Mouse (Mus musculus): ENCODE measurements around the gene Gdf5. TPM values are rescaled to one million over a fixed set of nuclear protein-coding genes. Genes with fewer than 3 reads are reported as not detected.
"Not testable (repeated sequence)": the region's sequence is repeated elsewhere in the genome, so short reads cannot be mapped to it uniquely, and the experiment has no call there.

Gene Gdf5
- polyA plus RNA-seq, 1 experiment from 2014 or later = 3.1 TPM

DNA sequence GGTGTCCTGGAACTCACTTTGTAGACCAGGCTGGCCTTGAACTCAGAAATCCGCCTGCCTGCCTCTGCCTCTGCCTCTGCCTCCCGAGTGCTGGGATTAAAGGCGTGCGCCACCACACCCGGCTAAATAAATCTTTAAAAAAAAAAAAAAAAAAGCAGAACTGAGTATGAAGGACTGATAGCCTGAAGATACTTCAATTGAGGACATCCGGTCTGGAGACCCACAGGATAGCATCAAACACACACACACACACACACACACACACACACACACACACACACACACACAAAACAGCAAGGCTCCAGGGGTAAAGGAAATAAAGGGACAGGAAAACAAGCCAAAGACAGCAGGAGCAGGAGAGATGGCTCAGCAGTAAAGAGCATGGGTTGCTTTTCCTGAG is 20.0 kb downstream of the Gdf5 start:
- H3K27me3 ChIP-seq (ENCODE audit: control insufficient read depth, insufficient read depth, low read length); ATAC-seq (ENCODE audit: low FRiP score); H3K9ac ChIP-seq; H3K4me3 ChIP-seq (replicated peaks; ENCODE audit: low read length); H3K9me3 ChIP-seq (ENCODE audit: control insufficient read depth, low read length); DNase-seq (ENCODE audit: low spot score); H3K4me2 ChIP-seq (replicated peaks); H3K27ac ChIP-seq: not testable (repeated sequence)
- 95% methylated on average over 6 of the region's 6 CpGs for WGBS
- peaks cover 10% of the 10 kb centered on the region for H3K4me1 ChIP-seq (replicated peaks; ENCODE audit: control insufficient read depth, insufficient read depth, low read length)
- H3K36me3 ChIP-seq (replicated peaks; ENCODE audit: control insufficient read depth, insufficient read depth) = 0 out of 2 replicates have a peak, but pooled peaks cover 15% of the 10 kb centered on the region

DNA sequence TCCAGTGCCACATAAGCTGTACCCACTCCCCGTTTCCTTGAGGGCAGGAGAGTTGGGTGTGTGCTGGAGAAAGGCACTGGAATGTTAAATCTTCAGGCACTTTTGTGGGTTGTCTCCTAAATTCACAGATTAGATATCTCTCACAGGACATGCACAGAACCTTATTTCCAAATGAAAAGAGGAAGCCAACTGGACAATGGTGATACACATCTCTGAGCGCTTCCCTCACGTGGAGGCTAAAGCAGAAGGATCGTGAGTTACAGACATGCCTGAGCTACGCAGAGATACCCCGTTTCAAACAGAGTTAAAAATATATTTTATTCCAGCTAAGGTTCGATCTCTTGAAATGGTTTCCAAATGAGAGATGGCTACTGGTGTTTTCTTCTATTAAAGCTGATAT is 22.0 kb downstream of the Gdf5 start:
- WGBS = 95% methylated on average over 7 of the region's 7 CpGs
- H3K4me2 ChIP-seq (replicated peaks) = no peak overlapping the region
- no peaks in the 10 kb centered on the region for H3K27me3 ChIP-seq (ENCODE audit: control insufficient read depth, insufficient read depth, low read length)
- no peak for ATAC-seq (ENCODE audit: low FRiP score)
- no peak overlapping the region for H3K27ac ChIP-seq
- no peak overlapping the region for H3K9ac ChIP-seq
- H3K36me3 ChIP-seq (replicated peaks; ENCODE audit: control insufficient read depth, insufficient read depth) = peaks cover 30% of the 10 kb centered on the region
- no peaks in the 10 kb centered on the region for H3K9me3 ChIP-seq (ENCODE audit: control insufficient read depth, low read length)
- H3K4me3 ChIP-seq (replicated peaks; ENCODE audit: low read length) = no peak overlapping the region
- H3K4me1 ChIP-seq (replicated peaks; ENCODE audit: control insufficient read depth, insufficient read depth, low read length) = no peaks in the 10 kb centered on the region
- DNase-seq (ENCODE audit: low spot score) = no peak

DNA sequence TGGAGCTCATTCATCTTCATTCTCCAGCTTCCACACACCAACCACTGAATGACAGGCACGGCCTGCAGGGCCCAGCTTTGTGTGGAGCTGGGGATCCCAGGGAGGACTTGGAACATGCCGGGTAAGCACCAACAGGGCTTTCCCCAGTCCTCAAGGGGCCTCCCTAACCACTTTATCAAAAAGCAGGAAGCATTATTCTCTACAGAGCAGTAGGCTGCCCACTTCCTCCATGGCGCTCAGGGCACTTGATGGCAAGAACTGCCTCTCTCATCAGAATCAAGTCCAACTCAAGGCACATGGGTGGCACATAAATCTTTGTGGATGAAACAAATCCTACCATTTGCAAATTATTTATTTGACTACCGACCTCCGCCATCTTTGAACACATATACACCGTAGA is 30.5 kb downstream of the Gdf5 start:
- no peaks in the 10 kb centered on the region for H3K9me3 ChIP-seq (ENCODE audit: control insufficient read depth, low read length)
- DNase-seq (ENCODE audit: low spot score) (no peak), ATAC-seq (ENCODE audit: low FRiP score) (no peak)
- no peaks in the 10 kb centered on the region for H3K27me3 ChIP-seq (ENCODE audit: control insufficient read depth, insufficient read depth, low read length)
- 84% methylated on average over 6 of the region's 6 CpGs for WGBS
- no peak overlapping the region for H3K4me2 ChIP-seq (replicated peaks)
- H3K36me3 ChIP-seq (replicated peaks; ENCODE audit: control insufficient read depth, insufficient read depth) = peaks cover 72% of the 10 kb centered on the region
- H3K27ac ChIP-seq = no peak overlapping the region
- H3K4me3 ChIP-seq (replicated peaks; ENCODE audit: low read length) = no peak overlapping the region
- no peak overlapping the region for H3K9ac ChIP-seq
- no peaks in the 10 kb centered on the region for H3K4me1 ChIP-seq (replicated peaks; ENCODE audit: control insufficient read depth, insufficient read depth, low read length)

DNA sequence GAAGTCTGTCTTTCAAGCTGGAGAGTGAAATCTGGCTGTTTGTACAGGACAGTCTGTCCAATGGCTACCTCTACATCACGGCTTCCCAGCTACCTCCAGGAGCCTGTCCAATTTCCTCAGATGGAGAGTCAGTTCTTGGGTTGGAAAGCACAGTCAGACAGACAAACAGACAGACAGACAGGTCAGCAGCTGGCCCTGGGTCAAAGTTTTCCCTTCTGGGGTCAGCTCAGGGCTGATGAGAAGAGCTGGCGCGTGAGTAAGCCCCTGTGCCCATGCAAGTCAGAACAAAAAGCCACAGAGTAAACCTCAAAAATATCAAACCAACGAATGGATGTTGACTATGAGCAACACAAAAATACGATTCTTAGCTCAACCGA is 41.5 kb downstream of the Gdf5 start:
- no peaks in the 10 kb centered on the region for H3K4me1 ChIP-seq (replicated peaks; ENCODE audit: control insufficient read depth, insufficient read depth, low read length)
- H3K36me3 ChIP-seq (replicated peaks; ENCODE audit: control insufficient read depth, insufficient read depth) = peaks cover 42% of the 10 kb centered on the region
- H3K4me3 ChIP-seq (replicated peaks; ENCODE audit: low read length) = no peak overlapping the region
- ATAC-seq (ENCODE audit: low FRiP score) (no peak), DNase-seq (ENCODE audit: low spot score) (no peak)
- 90% methylated on average over 6 of the region's 6 CpGs for WGBS
- H3K4me2 ChIP-seq (replicated peaks) = no peak overlapping the region
- no peak overlapping the region for H3K27ac ChIP-seq
- H3K9ac ChIP-seq = no peak overlapping the region
- no peaks in the 10 kb centered on the region for H3K9me3 ChIP-seq (ENCODE audit: control insufficient read depth, low read length)
- H3K27me3 ChIP-seq (ENCODE audit: control insufficient read depth, insufficient read depth, low read length) = no peaks in the 10 kb centered on the region

DNA sequence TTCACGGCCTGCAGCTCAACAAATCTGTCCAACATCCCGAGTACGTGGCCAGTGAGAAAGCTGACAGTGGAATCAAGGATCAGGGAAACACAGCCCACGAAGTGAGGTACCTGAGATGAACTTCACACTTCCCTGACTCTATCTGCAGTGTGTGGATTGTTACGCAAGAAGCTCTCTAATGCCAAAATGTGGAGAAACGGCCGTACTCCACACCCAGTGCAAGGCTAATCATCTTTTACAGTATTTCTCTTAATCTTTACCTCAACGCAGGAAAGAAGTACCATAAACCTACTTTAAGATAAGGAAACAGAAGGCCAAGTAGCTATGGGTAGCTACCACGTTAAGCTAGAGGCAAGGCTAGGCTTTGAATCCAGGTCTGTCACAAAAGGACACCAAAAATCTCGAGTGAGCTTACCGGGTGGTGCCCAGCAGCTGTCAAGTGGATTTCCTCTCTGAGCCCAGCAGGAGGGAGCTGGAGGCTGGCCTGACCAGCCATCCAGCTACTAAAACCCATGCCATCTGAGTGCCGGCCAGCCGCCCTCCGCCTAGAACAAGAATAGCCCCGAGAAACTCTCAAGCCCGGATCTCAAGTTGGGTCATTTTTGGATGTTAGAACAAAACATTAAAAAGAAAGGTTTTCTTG is 42.1 kb downstream of the Gdf5 start:
- no peaks in the 10 kb centered on the region for H3K9me3 ChIP-seq (ENCODE audit: control insufficient read depth, low read length)
- no peak overlapping the region for H3K27ac ChIP-seq
- H3K4me1 ChIP-seq (replicated peaks; ENCODE audit: control insufficient read depth, insufficient read depth, low read length) = no peaks in the 10 kb centered on the region
- no peaks in the 10 kb centered on the region for H3K27me3 ChIP-seq (ENCODE audit: control insufficient read depth, insufficient read depth, low read length)
- ATAC-seq (ENCODE audit: low FRiP score) (no peak), DNase-seq (ENCODE audit: low spot score) (no peak)
- WGBS = 89% methylated on average over 16 of the region's 16 CpGs
- no peak overlapping the region for H3K9ac ChIP-seq
- H3K4me3 ChIP-seq (replicated peaks; ENCODE audit: low read length) = no peak overlapping the region
- no peak overlapping the region for H3K4me2 ChIP-seq (replicated peaks)
- H3K36me3 ChIP-seq (replicated peaks; ENCODE audit: control insufficient read depth, insufficient read depth) = peaks cover 41% of the 10 kb centered on the region

DNA sequence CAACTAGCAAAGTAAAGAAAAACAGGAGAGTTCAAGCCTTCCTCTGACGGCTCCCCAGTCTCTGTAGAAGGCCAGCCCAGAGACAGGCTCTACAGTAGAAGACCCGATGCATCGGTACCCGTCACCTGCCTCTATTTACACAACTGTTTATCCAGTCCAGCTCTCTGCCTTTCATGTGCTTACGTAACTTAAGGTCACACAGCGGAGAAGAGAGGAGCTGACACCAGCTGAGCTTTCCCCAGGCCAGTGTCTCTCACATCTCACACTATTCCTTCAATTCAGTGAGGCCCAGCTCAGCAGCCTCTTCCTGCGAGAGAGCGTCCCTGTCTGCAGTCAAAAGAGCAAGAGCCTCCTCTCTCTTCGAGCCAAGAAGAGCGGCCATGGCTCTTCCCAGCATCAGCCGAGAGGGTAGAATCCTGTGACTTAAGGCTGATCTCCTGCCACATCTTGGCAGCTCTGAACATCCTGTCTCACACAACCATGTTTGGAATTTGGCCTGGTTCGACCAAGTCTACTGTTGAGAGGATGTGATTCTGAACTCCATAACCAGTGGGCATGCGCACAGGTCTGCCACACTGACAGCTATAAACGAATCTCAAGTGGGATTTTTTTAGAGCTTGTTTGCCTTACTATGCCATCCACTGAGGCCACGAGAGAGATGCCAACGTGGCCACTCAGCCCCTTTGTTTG is 50.0 kb downstream of the Gdf5 start:
- H3K4me1 ChIP-seq (replicated peaks; ENCODE audit: control insufficient read depth, insufficient read depth, low read length) = no peaks in the 10 kb centered on the region
- no peak overlapping the region for H3K9ac ChIP-seq
- no peak overlapping the region for H3K27ac ChIP-seq
- H3K4me2 ChIP-seq (replicated peaks) = no peak overlapping the region
- H3K9me3 ChIP-seq (ENCODE audit: control insufficient read depth, low read length) = no peaks in the 10 kb centered on the region
- no peak for ATAC-seq (ENCODE audit: low FRiP score)
- no peak for DNase-seq (ENCODE audit: low spot score)
- no peaks in the 10 kb centered on the region for H3K27me3 ChIP-seq (ENCODE audit: control insufficient read depth, insufficient read depth, low read length)
- peaks cover 46% of the 10 kb centered on the region for H3K36me3 ChIP-seq (replicated peaks; ENCODE audit: control insufficient read depth, insufficient read depth)
- H3K4me3 ChIP-seq (replicated peaks; ENCODE audit: low read length) = no peak overlapping the region
- 92% methylated on average over 16 of the region's 16 CpGs for WGBS

DNA sequence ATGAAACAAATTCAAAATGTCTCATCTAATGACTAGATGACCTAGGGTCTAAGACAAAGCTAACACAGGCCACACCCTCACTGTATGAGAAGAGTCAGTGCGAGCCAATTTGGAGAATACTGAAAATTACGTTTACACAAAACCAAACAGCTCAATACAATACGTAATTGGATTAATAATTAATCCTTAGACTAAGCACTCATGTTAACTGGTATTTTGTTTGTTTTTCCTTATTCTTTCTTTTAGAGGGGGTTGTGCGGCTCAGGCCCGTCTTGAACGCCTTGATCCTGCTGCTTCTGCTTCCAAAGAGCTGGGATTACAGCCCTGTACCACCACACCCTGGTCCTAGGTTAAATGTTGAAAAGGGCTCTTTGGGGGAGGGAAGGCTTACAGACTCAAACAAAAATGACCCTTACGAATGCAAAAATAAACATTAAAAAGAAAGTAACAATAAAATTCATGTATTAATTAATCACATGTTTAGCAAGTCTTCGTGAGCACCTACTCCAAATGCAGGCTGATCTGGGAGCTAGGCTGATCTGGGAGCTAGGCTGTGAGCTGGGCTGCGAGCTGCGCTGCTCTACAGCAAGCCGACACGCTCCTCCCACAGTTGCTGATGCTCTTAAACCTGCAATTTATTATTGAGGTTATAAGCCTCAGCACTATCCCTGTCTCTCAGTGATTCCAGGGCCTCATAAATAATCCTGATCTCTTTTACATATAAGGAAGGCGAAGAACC is 50.7 kb downstream of the Gdf5 start:
- Histone ChIP-seq H3K27ac (no peak overlapping the region), H3K4me1 (replicated peaks; ENCODE audit: control insufficient read depth, insufficient read depth, low read length) (no peaks in the 10 kb centered on the region), H3K36me3 (replicated peaks; ENCODE audit: control insufficient read depth, insufficient read depth) (peaks cover 42% of the 10 kb centered on the region), H3K4me3 (replicated peaks; ENCODE audit: low read length) (no peak overlapping the region), H3K9ac (no peak overlapping the region), H3K4me2 (replicated peaks) (no peak overlapping the region), H3K27me3 (ENCODE audit: control insufficient read depth, insufficient read depth, low read length) (no peaks in the 10 kb centered on the region), H3K9me3 (ENCODE audit: control insufficient read depth, low read length) (no peaks in the 10 kb centered on the region)
- WGBS = 88% methylated on average over 13 of the region's 13 CpGs
- ATAC-seq (ENCODE audit: low FRiP score) = no peak
- no peak for DNase-seq (ENCODE audit: low spot score)

Other genes starting within 250 kb of the Gdf5 start
- 34.2 and 38.6 TPM in 2 replicates for gene Edem2, start 215.9 kb downstream of the Gdf5 start, polyA plus RNA-seq (2014; fragmentation: Nextera tagmentation; extraction: Ambion mirVana)
- gene Gm17581, start 209.5 kb downstream of the Gdf5 start, polyA plus RNA-seq (2014; fragmentation: Nextera tagmentation; extraction: Ambion mirVana) = not detected in 2 replicates
- 3.0 and 3.6 TPM in 2 replicates for gene Procr, start 194.2 kb downstream of the Gdf5 start, polyA plus RNA-seq (2014; fragmentation: Nextera tagmentation; extraction: Ambion mirVana)
- 17.9 and 20.7 TPM in 2 replicates for gene Mmp24, start 170.0 kb downstream of the Gdf5 start, polyA plus RNA-seq (2014; fragmentation: Nextera tagmentation; extraction: Ambion mirVana)
- gene BC029722, start 125.9 kb downstream of the Gdf5 start, polyA plus RNA-seq (2014; fragmentation: Nextera tagmentation; extraction: Ambion mirVana) = 27.6 and 28.1 TPM in 2 replicates
- gene Eif6, start 118.4 kb downstream of the Gdf5 start, polyA plus RNA-seq (2014; fragmentation: Nextera tagmentation; extraction: Ambion mirVana) = 132 and 134 TPM in 2 replicates
- gene Fam83c, start 110.5 kb downstream of the Gdf5 start, polyA plus RNA-seq (2014; fragmentation: Nextera tagmentation; extraction: Ambion mirVana) = 0.31 TPM in 2 replicates
- gene Uqcc1, start 15.1 kb downstream of the Gdf5 start, polyA plus RNA-seq (2014; fragmentation: Nextera tagmentation; extraction: Ambion mirVana) = 72.7 TPM in 2 replicates
- not detected in 2 replicates for gene Gm15557, start 4.6 kb downstream of the Gdf5 start, polyA plus RNA-seq (2014; fragmentation: Nextera tagmentation; extraction: Ambion mirVana)
- 11.9 and 14.2 TPM in 2 replicates for gene Cep250, start 11.1 kb upstream of the Gdf5 start, polyA plus RNA-seq (2014; fragmentation: Nextera tagmentation; extraction: Ambion mirVana)
- gene 6430550D23Rik, start 62.6 kb upstream of the Gdf5 start, polyA plus RNA-seq (2014; fragmentation: Nextera tagmentation; extraction: Ambion mirVana) = 2.6 and 2.8 TPM in 2 replicates
- 459 and 462 TPM in 2 replicates for gene Ergic3, start 62.7 kb upstream of the Gdf5 start, polyA plus RNA-seq (2014; fragmentation: Nextera tagmentation; extraction: Ambion mirVana)
- not detected in 2 replicates for gene Fer1l4, start 107.6 kb upstream of the Gdf5 start, polyA plus RNA-seq (2014; fragmentation: Nextera tagmentation; extraction: Ambion mirVana)
- gene Spag4, start 119.8 kb upstream of the Gdf5 start, polyA plus RNA-seq (2014; fragmentation: Nextera tagmentation; extraction: Ambion mirVana) = 6.3 and 7.9 TPM in 2 replicates
- 22.4 and 24.7 TPM in 2 replicates for gene Cpne1, start 166.6 kb upstream of the Gdf5 start, polyA plus RNA-seq (2014; fragmentation: Nextera tagmentation; extraction: Ambion mirVana)
- gene Rbm12, start 166.6 kb upstream of the Gdf5 start, polyA plus RNA-seq (2014; fragmentation: Nextera tagmentation; extraction: Ambion mirVana) = 24.4 and 27.0 TPM in 2 replicates
- gene Gm28036, start 181.7 kb upstream of the Gdf5 start, polyA plus RNA-seq (2014; fragmentation: Nextera tagmentation; extraction: Ambion mirVana) = 12.3 and 14.2 TPM in 2 replicates
- 446 and 540 TPM in 2 replicates for gene Romo1, start 198.7 kb upstream of the Gdf5 start, polyA plus RNA-seq (2014; fragmentation: Nextera tagmentation; extraction: Ambion mirVana)
- gene Nfs1, start 198.8 kb upstream of the Gdf5 start, polyA plus RNA-seq (2014; fragmentation: Nextera tagmentation; extraction: Ambion mirVana) = 29.3 and 31.3 TPM in 2 replicates
- 396 and 461 TPM in 2 replicates for gene Rbm39, start 234.9 kb upstream of the Gdf5 start, polyA plus RNA-seq (2014; fragmentation: Nextera tagmentation; extraction: Ambion mirVana)

Measured in hindbrain, embryonic 14.5 days (tissue).